Mouse (Mus musculus): ENCODE results near the gene Dnmt1.

DNA sequence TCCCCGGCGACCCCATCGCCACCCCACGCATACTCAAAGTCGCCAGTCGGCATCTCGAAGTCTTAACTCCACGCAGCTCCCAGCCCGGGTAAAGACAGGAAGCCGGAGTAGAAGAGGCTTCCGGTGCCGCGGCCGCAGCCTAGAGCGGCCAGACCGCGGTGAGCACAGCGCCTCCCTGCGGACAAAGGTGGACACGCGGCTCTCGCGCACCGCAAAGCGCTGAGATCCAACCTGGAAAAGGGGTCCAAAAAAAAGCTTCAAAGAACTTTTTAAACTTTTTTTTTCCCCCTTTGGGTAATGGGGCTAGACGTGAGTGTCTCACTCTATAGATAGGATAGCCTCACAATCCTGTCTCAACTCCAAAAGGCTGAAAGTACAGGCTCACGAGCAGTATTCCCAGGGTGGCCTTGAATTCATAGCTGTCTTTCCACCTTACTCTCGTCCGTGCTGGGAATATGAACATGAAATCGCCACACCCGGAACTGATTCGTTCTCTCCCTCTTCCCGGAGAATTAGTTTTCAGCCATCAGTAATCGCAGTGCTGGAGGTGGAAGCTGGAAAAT lies 61.1 kb downstream of the Dnmt1 start, which contains the start of gene Eif3g:
- TF ChIP-seq CTCF (IDR thresholded peaks at IDR 0.05; ENCODE audit: control insufficient read depth, insufficient read depth, insufficient replicate concordance, low read depth, low read length) (peak; percentile 98), POLR2A (IDR thresholded peaks at IDR 0.05; ENCODE audit: control insufficient read depth, low read depth, low read length) (peak; percentile 76)
